Mouse (Mus musculus): ENCODE data around the gene Frem2. TPM values are rescaled to one million over a fixed set of nuclear protein-coding genes. Genes with fewer than 3 reads are reported as not detected.

Frem2 gene
- total RNA-seq, 2 experiments from 2014 or later, result 1.5 to 1.6 TPM

DNA sequence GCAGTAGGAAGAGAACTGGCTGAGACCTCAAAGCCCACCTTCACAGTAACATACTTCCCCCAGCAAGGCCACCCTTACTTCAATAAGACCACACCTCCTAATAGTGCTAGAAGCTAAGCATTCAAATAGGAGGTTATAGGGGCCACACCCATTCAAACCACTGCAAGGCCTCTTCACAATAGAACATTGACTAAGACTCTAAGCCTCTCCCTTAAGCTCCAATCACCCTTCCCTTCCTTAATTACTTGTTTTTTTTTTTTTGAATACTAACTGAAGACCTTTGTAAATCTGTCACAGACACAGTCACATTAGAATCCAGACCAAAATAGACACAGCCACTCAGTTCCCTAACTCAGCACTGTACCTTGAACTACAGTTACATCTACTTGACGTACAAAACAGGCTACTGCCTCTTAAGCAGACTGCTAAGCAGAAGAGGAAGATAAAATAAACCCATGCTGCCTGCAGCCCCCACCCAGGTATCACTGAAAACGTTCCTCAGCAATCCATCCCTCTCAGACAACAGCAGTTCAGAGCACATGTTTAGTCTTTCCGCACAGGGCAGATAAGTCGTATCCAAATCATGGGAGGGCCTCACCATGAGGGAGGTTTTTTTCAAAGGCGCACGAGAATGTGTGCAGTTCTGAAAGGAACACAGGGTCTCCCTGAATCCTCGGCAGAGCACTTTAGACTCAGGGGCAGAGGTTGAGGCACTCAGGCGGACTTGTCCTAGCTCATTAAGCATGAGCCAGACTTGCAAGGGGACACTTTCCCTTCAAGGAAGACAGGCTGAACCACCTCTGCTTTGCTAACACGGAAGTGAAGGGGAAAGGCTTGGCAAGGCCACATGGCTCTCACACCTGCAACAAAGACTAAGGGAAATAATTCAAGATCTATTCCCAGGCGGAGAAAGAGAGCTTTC lies 101.9 kb downstream of the Frem2 start:
- no peak for DNase-seq

DNA sequence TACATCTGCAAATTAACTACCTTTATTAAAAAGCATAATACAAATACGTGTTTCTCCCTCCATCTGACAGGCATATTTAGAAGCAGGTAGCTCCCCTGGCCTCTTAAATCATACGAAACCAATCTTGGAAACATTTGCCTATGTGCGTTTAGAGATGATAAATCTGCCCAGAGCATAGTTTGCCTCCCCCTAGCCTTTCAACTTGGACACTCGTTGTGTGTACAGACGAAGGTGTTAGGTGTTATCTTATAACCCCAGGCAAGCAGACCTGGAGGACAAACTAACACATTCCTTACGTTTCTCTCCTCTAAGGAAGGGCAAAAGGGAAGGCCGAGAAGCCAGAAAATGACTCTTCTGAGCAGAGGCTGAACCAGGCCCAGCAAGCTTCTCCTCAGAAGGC lies 104.5 kb downstream of the Frem2 start:
- no peak for DNase-seq

DNA sequence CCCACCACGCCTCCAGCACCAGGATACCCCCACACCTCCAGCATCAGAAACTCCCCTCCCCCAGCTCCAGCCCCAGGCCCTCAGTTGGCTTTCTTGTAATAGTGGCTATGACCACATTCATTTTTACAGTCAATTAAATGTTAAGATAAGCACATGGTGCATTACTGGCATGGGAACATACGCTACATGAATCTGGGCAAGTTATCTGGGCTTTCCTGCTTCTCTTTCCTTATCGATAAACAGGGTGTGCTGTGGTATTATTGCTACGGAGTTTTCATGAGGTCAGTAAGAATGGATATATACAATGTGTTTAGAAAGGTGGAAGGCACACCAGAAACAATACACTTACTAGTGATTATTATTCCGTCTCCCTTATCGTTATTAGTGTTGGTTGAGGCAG lies 125.1 kb downstream of the Frem2 start:
- no peak for DNase-seq

DNA sequence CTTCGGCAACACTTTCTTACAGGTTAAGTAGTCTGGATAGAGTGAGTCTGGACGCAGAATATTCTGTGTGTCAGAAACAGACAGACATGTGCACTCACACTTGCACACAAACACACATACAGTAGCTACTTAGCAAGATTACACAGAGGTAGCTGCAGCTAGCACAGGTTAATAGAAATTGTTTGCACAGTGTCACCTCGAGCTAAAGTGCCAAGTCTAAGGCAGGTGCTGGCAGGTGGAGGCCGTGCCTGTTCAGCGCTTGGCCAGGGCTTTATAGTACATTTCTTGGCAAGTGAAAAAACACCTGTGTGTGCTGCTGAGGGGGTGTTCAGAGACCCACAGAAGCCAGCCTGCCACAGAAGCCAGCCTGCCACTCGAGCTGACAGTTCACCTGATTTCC lies 126.8 kb downstream of the Frem2 start:
- no peak for DNase-seq

DNA sequence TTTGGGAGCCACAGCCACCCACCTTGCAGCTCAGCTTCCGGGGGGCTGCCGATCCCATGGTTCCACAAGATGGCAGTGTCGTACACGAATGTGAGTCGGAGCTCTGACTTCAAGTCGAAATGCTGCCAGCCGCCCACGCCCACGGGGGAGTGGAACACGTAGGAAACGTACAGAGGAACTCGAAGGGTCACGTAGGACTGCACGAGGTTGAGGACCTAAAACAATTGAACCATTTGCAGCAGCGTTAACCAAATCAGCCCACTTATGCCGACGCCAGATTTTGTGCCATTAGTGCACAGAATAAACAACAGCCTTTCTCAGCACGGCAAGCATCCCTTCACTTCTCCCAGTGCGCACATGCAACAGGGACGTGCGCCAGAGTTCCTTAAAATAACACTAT lies 131.4 kb downstream of the Frem2 start:
- peak; percentile 37 to 70 for DNase-seq

DNA sequence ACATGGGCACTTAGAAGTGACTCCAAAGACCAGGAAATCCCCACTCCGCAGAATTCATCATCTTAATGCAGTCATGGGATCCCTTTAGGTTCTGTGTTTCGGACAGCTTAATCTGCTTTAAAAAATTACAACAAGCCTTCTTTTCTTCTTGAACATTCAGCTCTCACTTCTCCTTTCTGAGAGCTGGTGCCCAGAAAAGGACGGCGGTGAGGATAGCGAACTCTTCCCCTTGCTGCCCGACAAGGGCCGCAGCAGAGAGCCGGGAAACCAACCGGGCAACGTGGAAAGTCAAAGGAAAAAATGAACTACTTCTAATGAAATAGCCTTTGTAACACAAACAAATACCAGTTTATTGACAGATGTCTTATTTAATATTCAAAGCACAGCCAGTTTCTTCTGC lies 134.4 kb downstream of the Frem2 start:
- DNase-seq, result no peak

DNA sequence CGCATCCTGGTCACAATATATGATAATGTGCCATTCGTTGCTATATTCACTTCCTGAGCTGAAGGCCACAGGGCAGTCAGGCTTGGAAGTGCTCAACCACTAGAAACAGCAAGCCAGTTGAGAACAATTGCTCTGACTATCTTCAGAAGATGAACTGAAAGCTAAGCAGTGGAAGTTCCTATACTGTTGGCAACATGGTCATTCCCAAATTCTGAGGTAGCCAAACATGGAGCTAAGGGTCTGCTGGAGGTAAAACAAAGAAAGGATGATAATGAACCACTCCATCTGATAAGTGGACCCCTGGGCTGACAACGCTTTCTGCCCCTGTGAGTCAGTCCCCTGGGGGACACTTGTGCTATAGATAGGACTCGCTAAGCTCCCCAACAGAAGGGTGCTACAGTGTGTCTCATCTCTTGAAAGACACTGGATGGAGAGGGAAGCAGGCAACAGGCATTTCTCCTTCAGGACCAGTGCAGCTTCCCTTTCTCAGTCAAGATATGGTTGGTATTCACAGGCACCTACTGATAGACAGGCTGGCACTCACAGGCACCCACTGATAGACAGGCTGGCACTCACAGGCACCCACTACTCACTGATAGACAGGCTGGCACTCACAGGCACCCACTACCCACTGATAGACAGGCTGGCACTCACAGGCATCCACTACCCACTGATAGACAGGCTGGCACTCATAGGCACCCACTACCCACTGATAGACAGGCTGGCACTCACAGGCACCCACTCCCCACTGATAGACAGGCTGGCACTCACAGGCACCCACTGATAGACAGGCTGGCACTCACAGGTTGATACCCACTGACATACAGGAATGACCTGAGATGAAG lies 142.7 kb downstream of the Frem2 start:
- DNase-seq, result no peak

DNA sequence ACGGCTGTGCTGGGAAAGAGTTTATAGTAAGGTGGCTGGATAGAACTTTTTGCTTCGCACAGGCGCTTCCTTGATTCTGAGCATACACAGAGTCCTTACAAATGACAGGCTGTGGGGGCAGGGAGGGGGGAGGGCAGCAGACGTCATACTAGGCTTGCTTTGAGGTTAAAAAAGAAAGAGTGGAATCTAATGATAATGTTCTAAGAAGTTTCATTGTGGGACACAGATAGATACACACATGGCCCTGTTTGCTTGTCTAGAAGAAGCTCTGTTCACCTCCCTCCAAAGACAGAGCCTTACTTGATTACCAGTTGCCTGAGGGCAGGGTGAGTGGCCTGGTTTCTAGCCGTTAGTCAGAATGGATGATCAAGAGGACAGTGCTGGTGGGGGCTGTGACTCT lies 144.1 kb downstream of the Frem2 start:
- DNase-seq, result no peak

DNA sequence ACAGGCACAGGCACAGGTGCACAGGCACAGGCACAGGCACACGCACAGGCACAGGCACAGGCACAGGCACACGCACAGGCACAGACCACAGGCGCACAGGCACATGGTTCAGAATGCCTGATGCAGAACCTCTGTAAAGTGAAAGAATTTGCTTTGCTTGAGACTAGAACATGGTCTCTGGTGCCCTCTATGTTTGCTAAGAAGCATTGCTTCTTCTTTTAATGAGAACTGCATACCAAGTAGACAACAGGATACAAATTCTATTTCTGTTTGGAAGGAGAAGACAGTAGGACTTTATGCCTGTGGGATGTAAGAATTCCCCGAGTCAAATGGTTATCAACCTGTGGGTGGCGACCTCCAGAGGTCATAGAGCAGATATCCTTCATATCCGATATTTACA lies 154.7 kb downstream of the Frem2 start:
- no peak for DNase-seq

DNA sequence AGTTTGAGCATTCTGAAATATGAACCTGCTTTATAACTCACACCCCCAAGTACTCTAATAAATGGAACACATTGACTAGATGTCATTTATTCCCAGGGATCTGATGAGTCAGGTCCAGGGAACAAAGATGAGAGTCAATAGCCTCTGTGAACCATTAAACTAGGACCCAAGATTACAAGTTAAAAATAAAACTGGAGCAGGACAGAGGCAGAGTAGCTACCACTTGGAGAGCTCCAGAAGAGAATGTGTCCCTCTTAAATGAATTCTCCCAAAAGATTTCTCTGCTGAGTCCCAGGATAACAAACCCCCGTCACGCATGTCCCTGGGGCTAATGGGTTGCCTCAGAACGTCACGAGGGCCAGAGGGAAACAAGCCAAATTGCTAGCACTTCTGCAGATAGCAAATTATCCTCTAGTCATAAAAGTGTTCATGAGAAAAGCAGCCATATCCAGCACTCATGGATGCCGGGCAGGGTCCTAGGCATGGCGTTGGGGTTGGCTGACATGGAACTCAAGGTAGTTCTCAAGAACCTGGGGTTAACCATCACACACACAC lies 158.7 kb downstream of the Frem2 start:
- DNase-seq, result peak; percentile 32 to 52

DNA sequence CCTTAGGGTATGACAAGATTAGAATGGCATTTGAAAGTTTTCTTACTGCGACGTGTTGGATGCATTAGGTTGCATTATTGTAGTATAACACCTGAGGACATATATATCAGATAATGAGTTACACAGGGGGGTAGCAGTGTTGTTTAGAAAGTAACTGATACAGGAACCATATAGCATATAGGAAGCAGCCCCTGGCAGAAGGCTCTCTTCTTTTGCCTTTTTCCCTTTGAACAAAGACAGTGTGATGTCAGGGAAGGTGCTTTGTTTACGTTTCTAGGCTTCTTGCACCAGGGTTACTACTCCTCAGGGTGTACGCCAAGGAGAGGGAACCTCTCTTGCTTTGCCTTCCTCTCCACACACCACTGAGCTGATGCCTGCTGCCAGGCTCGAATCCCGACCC lies 168.8 kb downstream of the Frem2 start, which contains the start of gene Stoml3:
Gene Stoml3, plus strand, starts transcription at position 301 of the 400 bp plus-strand sequence.
- DNase-seq, result no peak

DNA sequence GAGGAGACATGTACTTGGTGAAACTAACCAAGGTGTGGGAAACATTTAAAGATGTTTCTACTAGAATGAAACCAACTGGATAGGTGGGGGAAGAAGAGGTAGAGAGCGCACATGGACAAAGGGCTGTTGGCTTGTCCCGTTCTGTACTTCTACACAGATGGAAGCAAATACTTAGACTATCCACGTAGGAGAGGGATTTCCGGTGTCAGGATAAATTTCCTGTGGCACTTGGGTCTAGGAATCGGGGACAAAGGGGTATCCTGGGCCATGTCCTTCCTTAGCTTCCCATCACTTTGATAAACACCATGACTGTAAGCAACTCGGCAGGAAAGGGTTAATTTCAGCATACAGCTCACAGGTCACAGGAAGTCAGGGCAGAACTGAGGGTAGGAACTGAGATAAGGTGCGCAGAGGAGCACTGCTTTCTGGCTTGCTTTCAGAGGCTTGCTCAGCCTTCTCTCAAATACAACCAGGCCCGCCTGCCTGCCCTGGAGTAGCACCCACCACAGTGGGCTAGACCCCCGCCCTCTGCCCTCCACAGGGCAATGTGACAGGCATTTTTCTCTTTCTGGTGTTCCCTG lies 170.1 kb downstream of the Frem2 start:
- no peak for DNase-seq

DNA sequence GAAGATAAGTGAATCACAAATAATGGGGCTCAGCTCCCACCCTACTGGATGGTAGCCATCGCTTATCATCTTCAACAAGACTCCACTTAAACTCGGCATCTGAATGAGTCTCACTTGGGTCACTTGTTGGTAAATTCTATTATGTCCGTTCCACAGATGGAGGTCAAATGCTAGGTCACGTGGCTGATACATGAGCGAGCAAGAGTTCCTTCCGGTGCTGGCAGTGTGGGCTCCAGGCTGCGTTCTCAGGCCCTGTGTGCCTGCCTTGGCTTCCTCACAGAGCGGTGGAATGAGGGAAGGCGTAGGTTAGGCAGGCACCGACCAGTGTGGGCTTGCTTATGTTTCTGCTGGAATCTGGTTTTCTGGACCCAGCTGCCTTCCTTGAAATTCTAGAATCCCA lies 170.6 kb downstream of the Frem2 start:
- DNase-seq, result no peak

DNA sequence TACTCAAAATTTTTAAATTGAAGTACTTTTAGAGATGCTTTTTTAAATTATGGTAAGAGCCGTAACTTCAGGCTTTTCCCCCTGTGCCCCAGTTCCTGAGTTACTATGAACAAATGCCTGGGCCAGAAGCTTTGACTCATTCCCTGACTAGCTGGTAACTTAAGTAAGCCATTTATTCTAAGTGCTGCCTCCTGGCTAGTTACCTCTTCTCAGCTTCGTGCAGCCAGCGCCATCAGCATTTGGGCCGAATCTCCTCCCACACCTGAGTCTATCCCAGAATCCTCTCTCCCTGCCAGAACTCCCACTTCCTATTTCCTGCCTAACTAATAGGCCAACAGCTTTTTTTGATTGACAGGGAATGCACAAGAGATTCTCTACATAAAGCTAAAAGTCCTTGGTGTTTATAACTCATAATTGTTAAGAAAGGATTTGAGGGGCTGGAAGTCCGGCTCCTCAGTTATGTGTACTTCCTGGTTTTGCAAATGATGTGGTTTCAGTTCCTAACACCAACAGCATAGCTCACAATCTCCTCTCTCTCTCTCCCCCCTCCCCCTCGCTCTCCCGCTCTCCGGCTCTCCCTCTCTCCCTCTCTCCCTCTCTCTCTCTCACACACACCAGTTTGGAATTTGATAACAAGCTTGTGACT lies 173.6 kb downstream of the Frem2 start:
- no peak for DNase-seq

DNA sequence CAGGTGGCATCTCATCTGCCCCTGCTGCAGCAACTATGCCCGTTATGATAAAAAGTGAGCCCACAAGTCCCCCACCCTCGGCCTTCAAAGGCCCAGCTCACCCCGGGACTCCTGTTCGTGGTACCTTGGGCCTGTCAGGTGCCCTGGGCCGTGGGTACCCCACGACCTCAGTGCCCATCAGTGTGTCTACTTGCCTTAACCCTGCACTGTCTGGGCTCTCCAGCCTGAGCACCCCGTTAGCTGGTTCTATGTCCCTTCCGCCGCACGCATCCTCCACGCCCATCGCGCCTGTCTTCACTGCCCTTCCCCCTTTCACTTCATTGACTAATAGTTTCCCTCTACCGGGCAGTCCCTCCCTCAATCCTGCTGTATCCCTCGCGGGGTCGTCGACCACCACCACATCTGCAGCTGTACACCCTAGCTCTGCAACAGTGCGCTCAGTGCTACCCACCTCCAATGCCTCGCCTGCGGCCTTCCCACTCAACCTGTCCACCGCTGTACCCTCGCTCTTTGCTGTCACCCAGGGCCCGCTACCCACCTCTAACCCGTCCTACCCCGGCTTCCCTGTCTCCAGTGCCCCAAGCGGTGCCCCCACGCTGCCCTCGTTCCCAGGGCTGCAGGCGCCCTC lies 178.6 kb downstream of the Frem2 start:
- DNase-seq, result no peak

DNA sequence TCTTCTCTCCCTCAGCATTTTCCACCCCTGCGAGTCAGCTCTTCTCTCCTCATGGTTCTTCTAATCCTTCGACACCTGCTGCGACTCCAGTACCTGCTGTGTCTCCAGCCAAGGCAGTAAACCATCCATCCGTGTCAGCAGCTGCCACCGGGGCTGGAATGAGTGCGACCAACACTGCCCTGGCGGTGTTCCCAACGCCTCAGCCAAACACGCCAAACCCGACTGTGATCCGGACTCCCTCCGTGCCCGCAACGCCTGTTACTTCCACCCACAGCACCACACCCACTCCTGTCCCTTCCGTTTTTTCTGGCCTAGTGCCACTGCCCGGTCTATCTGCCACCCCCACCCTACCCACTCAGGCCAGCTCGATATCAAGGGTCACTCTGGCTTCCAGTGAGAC lies 179.7 kb downstream of the Frem2 start:
- DNase-seq, result no peak

DNA sequence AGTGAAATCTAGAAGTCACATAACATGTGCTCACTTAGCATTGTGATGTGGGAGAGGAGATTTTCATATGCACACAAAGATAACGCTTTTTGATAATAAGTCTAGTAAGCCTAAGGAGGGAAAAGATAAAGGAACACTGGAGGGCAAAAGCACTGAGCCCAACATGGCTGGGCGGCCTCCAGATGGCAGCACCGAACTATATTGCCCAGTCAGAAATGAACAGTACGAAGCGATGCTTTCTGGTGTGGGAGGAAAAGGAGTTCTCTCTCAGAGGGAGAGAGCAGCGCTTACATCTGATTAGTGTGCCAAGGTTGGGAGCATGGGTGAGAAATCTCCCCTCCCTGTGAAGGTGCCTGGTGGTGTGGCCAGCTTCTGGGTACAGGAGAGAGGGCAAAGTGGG lies 181.3 kb downstream of the Frem2 start:
- DNase-seq, result peak in 1 of 2 experiments; percentile 48

DNA sequence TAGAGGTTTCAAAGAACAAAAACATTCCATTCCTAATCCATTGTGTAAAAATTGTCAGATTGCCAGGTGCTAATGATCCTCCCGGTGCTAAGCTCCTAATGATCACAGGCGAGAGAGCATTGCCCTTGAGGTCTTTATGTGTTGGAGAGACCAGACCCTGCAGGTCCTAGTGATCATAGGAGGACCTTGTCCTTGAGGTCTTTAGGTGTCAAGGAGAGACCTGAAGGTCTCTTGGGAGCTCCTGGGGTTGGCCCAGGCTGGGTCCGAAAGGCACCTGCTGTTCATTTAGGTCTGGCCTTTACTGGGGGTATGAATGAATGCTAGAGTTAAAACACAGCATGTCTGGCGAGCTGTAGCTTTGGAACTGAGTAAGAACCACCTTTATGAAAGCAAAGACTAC lies 183.0 kb downstream of the Frem2 start:
- no peak for DNase-seq

DNA sequence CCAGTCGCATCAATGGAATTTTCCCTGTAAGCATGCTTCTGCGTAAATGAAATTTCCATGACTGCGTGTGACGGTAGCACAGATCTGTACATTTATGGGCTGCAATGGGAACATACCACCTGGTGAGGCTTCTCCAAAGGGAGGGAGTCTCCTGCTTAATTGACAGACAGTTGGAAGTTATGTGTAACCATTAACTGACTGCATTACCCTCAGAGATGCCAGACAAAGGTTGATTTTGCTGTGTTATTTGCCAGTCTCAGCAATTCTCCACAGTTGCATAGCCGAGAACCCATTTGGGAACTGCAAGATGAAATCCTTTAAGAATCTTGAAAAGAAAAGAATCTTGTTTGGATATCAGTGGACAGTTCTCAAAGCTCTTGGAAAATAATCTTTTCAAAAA lies 185.1 kb downstream of the Frem2 start:
- DNase-seq, result no peak

DNA sequence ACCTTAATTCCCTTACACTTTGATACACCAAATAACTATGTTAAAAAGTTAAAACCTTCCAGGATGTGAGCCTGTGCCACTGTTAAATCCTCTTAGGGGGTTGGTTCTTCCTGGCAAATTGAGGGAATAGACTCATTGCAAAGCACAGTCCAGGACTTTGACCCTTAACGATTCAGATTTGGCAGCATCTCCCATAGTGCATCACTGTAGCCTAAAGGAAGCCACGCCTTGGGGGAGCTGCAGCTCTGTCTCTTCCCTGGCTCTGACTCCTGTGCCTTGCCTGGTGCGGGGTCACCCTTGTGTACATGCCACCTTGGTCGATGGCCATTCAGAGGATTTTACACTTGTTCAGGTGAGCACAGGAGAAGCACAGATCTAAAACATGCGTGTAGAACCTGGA lies 187.5 kb downstream of the Frem2 start:
- DNase-seq, result no peak

DNA sequence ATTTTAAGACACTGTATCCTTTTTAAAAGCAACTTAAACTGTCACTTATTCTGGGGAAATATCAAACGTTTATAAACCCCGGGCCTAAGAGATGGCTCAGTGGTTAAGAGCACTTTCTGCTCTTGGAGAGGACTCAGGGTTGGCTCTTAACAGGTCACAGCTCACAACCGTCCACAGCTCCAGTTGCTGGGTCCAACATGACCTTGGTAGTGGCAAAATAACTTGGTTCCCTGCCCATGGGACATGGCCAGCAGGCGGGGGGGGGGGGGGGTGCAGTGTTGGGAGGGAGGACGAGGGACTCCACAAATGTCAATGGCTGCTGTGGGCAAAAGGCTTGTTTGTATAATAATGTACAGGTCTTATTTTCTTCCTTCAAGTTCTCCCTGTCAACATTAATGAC lies 189.8 kb downstream of the Frem2 start:
- no peak for DNase-seq

DNA sequence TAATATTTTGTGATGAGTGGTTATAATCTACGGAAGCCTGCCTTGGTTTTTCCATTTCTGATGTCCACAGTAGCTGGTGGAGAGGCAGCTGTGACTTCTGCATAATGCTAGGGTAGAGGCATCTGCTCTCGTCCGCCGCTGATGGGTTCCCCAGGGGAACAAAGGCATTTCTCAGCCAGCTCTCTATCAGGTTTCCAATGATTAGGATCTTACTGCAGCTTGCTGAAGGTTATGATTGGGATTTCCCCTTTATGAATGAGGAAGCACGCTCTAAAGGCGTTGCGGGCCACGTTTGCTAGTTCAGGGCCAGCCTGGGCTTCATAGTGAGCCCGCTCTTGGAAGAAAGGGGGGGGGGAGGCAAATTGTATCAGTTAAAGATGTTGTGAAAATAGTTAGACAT lies 190.7 kb downstream of the Frem2 start:
- DNase-seq, result no peak

Measured in heart, adult 18-20 months (tissue).